Mouse (Mus musculus): ENCODE data around the gene Tap1. TPM values are rescaled to one million over a fixed set of nuclear protein-coding genes. Genes with fewer than 3 reads are reported as not detected.
"Not testable (repeated sequence)": the region's sequence is repeated elsewhere in the genome, so short reads cannot be mapped to it uniquely, and the experiment has no call there.

Gene Tap1
- total RNA-seq, 2 experiments from 2014 or later = 3.0 to 3.4 TPM

GRCm38 (mm10) chr17:34224816-34225215, 37.5 kb downstream of the Tap1 start:
- no peak for DNase-seq (ENCODE audit: extremely low spot score in 1 of 2, low spot score in 1 of 2)

GRCm38 (mm10) chr17:34225426-34225825, 38.1 kb downstream of the Tap1 start:
- no peak for DNase-seq (ENCODE audit: extremely low spot score in 1 of 2, low spot score in 1 of 2)

- DNase-seq (ENCODE audit: extremely low spot score in 1 of 2, low spot score in 1 of 2) = not testable (repeated sequence)
Observed at GRCm38 (mm10) chr17:34225911-34226310, 38.6 kb downstream of the Tap1 start.

GRCm38 (mm10) chr17:34230971-34231370, 43.6 kb downstream of the Tap1 start:
- not testable (repeated sequence) for DNase-seq (ENCODE audit: extremely low spot score in 1 of 2, low spot score in 1 of 2)

GRCm38 (mm10) chr17:34232021-34232420, 44.7 kb downstream of the Tap1 start:
- DNase-seq (ENCODE audit: extremely low spot score in 1 of 2, low spot score in 1 of 2) = not testable (repeated sequence)

DNA sequence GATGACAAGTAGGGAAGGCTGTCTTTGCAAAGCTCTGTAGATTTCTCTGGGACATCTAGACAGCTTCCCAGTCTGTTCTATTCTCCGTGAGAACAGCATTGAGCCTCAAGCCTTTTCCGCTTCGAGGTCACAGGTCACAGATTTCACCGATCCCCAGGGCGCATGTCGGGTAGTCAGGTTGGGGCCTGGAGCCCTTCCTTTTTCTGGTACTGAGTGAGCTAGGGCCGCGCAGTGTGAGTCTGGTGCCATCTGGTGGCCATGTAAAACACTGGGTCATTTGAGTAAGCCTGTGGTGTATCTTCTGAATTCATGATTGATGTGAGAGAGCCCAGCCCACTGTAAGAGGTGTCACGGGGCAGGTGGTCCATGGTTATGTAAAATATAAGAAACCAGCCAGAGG, 47.6 kb downstream of the Tap1 start:
- DNase-seq (ENCODE audit: extremely low spot score in 1 of 2, low spot score in 1 of 2) = peak; percentile 44 to 80

DNA sequence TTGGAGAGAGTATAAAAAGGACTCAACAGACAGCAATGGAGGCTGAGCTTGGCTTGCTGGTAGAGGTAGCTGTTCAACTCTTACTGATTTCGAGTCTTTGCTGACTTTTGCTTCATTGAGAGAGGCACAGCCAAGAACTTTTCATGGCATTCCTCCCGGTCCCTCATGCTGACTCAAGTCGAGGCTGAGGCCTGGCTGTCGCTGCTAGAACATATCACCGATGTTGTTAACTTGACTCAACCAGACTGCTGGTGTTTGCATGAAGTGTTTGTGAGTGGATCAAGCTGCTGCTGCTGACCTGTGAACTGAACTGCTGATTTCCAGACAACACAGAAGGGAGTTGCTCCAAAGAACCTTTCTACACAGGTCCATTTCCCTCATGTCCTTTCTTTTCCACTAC, 49.3 kb downstream of the Tap1 start:
- no peak for DNase-seq (ENCODE audit: extremely low spot score in 1 of 2, low spot score in 1 of 2)

DNA sequence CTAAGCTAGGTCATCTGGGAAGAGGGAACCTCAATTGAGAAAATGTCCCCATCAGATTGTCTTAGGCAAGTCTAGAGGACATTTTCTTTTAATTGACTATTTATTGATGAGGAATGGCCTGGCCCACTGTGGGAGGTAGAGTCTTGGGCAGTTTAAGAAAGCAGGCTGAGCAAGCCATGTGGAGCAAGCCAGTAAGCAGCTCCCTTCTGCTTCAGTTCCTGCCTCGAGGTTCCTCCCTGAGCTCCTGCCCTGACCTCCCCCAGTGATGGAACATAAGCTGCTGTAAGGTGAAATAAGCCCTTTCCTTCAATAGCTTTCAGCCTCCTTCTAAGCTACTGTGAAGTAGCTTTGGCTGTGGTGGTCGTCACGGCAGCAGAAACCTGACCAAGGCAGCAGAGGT, 50.4 kb downstream of the Tap1 start:
- DNase-seq (ENCODE audit: extremely low spot score in 1 of 2, low spot score in 1 of 2) = no peak

DNA sequence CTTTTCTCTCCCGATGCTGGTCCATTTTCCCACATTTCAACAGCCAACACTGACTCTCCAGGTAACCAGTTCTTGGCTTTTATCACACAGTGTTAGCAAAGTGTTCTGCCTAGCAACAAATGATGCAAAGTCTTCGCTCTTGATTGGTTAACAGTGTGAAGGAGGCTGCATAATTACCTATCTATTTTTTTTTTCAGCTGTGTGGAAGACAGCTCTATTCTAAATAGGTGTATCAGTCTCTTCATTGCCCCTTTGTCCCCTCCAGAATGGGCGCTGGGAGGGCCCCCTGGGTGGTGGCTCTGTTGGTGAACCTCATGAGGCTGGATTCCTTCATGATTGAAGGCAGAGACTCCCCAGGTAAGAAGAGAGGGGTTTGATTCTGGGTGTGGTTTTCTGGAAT, 51.4 kb downstream of the Tap1 start, which contains the start of gene H2-Ob:
Gene H2-Ob (plus strand): TSS at position 198 of the 400 bp plus-strand sequence.
- DNase-seq (ENCODE audit: extremely low spot score in 1 of 2, low spot score in 1 of 2) = no peak

DNA sequence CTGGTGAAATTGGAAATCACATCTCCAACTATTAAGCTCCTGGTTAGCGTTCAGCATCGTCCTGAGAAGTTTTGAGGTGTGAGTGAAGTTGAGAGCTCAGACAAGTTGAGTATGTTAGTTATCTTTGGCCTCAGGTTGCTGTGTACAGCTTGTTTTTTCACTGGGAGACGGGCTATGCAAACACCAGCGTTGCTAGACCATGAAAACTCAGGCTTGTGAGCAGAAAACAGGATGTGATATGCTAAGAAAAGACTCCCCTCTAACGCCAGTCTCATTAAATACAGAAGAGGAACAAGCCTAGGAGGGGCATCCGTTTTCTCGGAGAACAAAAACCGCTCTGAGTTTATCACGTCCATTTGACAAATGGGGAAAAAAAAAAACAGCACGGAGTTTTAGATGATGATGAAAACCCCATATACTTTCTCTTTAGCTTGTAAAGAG, 52.3 kb downstream of the Tap1 start:
- no peak for DNase-seq (ENCODE audit: extremely low spot score in 1 of 2, low spot score in 1 of 2)

GRCm38 (mm10) chr17:34240366-34240765, 53.0 kb downstream of the Tap1 start:
- DNase-seq (ENCODE audit: extremely low spot score in 1 of 2, low spot score in 1 of 2) = no peak

DNA sequence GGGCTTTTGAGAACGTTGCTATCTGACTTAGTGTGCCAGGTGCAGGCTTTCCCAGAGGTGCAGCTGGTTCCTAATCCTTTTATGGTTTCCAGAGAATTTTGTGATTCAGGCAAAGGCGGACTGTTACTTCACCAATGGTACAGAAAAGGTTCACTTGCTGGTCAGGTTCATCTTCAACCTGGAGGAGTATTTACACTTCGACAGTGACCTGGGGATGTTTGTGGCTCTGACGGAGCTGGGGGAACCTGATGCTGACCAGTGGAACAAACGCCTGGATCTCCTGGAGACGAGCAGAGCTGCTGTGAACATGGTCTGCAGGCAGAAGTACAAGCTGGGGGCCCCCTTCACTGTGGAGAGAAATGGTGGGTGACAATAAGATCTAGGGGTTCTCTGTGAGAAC, 53.6 kb downstream of the Tap1 start:
- no peak for DNase-seq (ENCODE audit: extremely low spot score in 1 of 2, low spot score in 1 of 2)

DNA sequence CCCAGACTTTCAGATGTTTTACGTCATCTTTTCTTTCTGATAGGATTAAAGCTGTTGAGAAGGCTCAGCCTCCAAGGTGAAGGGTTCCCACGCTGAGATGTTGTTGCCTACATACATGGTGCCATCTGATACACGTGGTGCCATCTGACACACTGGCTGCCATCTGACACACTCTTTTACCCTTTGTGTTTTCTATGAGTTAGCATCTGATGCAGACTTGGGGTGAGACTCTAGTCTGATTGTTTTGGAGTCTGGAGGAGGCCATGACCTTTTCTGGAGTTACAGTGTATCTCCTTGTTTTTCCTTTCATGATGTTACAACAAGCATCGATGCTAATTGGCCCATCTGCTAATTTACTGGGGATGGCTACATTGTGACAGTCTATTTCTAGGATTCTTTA, 57.3 kb downstream of the Tap1 start:
- DNase-seq (ENCODE audit: extremely low spot score in 1 of 2, low spot score in 1 of 2) = no peak

Other genes with a start within 250 kb of the Tap1 start
- gene Pfdn6, start 247.2 kb upstream of the Tap1 start, total RNA-seq (2021) = 10 to 100 TPM; 95.7 to 97.8 TPM
- gene Wdr46, start 246.9 kb upstream of the Tap1 start, total RNA-seq (2021) = 10 to 100 TPM; 13.2 to 14.2 TPM
- gene B3galt4, start 236.1 kb upstream of the Tap1 start, total RNA-seq (2021) = 1 to 10 TPM; 6.0 to 6.6 TPM
- 10 to 100 TPM; 85.0 to 95.9 TPM for gene Vps52, start 231.7 kb upstream of the Tap1 start, total RNA-seq (2021)
- 100 to 1,000 TPM; 311 to 351 TPM for gene Rps18, start 231.6 kb upstream of the Tap1 start, total RNA-seq (2021)
- 10 to 100 TPM; 15.8 to 19.7 TPM for gene H2-K1, start 187.2 kb upstream of the Tap1 start, total RNA-seq (2021)
- gene Ring1, start 162.9 kb upstream of the Tap1 start, total RNA-seq (2021) = 10 to 100 TPM; 37.1 to 44.3 TPM
- 10 to 100 TPM; 54.3 to 63.9 TPM for gene H2-Ke6, start 159.5 kb upstream of the Tap1 start, total RNA-seq (2021)
- gene Slc39a7, start 155.9 kb upstream of the Tap1 start, total RNA-seq (2021) = 10 to 100 TPM; 94.3 to 95.5 TPM
- 10 to 100 TPM; 76.0 to 83.6 TPM for gene Rxrb, start 155.7 kb upstream of the Tap1 start, total RNA-seq (2021)
- 10 to 100 TPM; 23.5 to 25.3 TPM for gene Col11a2, start 148.1 kb upstream of the Tap1 start, total RNA-seq (2021)
- under 1 TPM; 0.42 to 0.45 TPM for gene H2-Oa, start 95.2 kb upstream of the Tap1 start, total RNA-seq (2021)
- gene H2-DMa, start 68.0 kb upstream of the Tap1 start, total RNA-seq (2021) = 10 to 100 TPM; 32.3 to 35.1 TPM
- gene Brd2, start 64.9 kb upstream of the Tap1 start, total RNA-seq (2021) = 100 to 1,000 TPM; 196 to 216 TPM
- gene H2-DMb2, start 44.2 kb upstream of the Tap1 start, total RNA-seq (2021) = under 1 TPM; 0.69 to 0.94 TPM
- 1 to 10 TPM; 1.8 to 3.4 TPM for gene H2-DMb1, start 34.5 kb upstream of the Tap1 start, total RNA-seq (2021)
- 1 to 10 TPM; 1.6 to 1.7 TPM for gene Psmb9, start 211 bp downstream of the Tap1 start, total RNA-seq (2021)
- 1 to 10 TPM; 2.2 to 3.3 TPM for gene Psmb8, start 10.2 kb downstream of the Tap1 start, total RNA-seq (2021)
- gene Tap2, start 16.0 kb downstream of the Tap1 start, total RNA-seq (2021) = 1 to 10 TPM; 7.0 to 8.9 TPM
- under 1 TPM; 0.25 to 0.47 TPM for gene H2-Ob, start 51.4 kb downstream of the Tap1 start, total RNA-seq (2021)
- gene H2-Ab1, start 70.1 kb downstream of the Tap1 start, total RNA-seq (2021) = 1 to 10 TPM; 1.0 to 1.7 TPM
- gene H2-Aa, start 100.3 kb downstream of the Tap1 start, total RNA-seq (2021) = 1 to 10 TPM; 1.1 to 1.3 TPM
- gene H2-Eb1, start 118.3 kb downstream of the Tap1 start, total RNA-seq (2021) = 1 to 10 TPM; 1.0 to 1.6 TPM
- gene H2-Eb2, start 138.1 kb downstream of the Tap1 start, total RNA-seq (2021) = not detected
- gene Btnl2, start 167.3 kb downstream of the Tap1 start, total RNA-seq (2021) = 1 to 10 TPM in 1 of 2 experiments, under 1 TPM in 1; 0.86 to 1.1 TPM
- not detected for gene Btnl1, start 189.6 kb downstream of the Tap1 start, total RNA-seq (2021)
- gene BC051142, start 211.3 kb downstream of the Tap1 start, total RNA-seq (2021) = 1 to 10 TPM; 3.3 to 4.0 TPM

Data from layer of hippocampus, postnatal 25 days (tissue).